Mouse (Mus musculus) adrenal gland, postnatal 36 days (tissue): ENCODE data around the gene Gm38431. TPM values are rescaled to one million over a fixed set of nuclear protein-coding genes. Genes with fewer than 3 reads are reported as not detected.
"Not testable (repeated sequence)": the region's sequence is repeated elsewhere in the genome, so short reads cannot be mapped to it uniquely, and the experiment has no call there.

Source experiments
- DNase-seq, 2 experiments: peaks; one replicate each; pipeline ENCODE4 v3.0.0; 2021; ENCODE audit warnings: mixed read lengths in 1 of 2
- total RNA-seq, 2 experiments: library from RNA; stranded (reverse); gene quantifications; 2 replicates each; pipeline ENCODE4 v1.2.3; 2021

Gm38431 gene
- total RNA-seq, 2 experiments from 2014 or later = 0.60 to 0.82 TPM

GRCm38 (mm10) chr9:21105760-21106564, 14.2 kb upstream of the Gm38431 start:
- DNase-seq = no peak

- DNase-seq = no peak
Observed at GRCm38 (mm10) chr9:21104814-21105213, 13.0 kb upstream of the Gm38431 start.

GRCm38 (mm10) chr9:21102076-21102475, 10.3 kb upstream of the Gm38431 start:
- DNase-seq = peak in 1 of 2 experiments; percentile 56

GRCm38 (mm10) chr9:21100447-21101161, 8.8 kb upstream of the Gm38431 start:
- DNase-seq = no peak

- peak; percentile 42 to 54 for DNase-seq
Observed at GRCm38 (mm10) chr9:21097793-21098192, 6.0 kb upstream of the Gm38431 start.

GRCm38 (mm10) chr9:21095958-21096357, 4.2 kb upstream of the Gm38431 start:
- DNase-seq = no peak

GRCm38 (mm10) chr9:21093423-21093822, 1.6 kb upstream of the Gm38431 start:
- no peak for DNase-seq

- no peak for DNase-seq
Observed at GRCm38 (mm10) chr9:21090972-21091706, 658 bp downstream of the Gm38431 start.

- no peak for DNase-seq
Observed at GRCm38 (mm10) chr9:21090537-21090936, 1.3 kb downstream of the Gm38431 start.

- no peak for DNase-seq
Observed at GRCm38 (mm10) chr9:21083324-21083723, 8.5 kb downstream of the Gm38431 start.

- DNase-seq = no peak
Observed at GRCm38 (mm10) chr9:21081127-21081526, 10.7 kb downstream of the Gm38431 start.

GRCm38 (mm10) chr9:21075625-21076024, 16.2 kb downstream of the Gm38431 start:
- DNase-seq = no peak

- DNase-seq = no peak
Observed at GRCm38 (mm10) chr9:21074173-21074572, 17.6 kb downstream of the Gm38431 start.

GRCm38 (mm10) chr9:21073044-21073840, 18.6 kb downstream of the Gm38431 start, which contains the start of the genes Gm49373 and Fdx1l:
Gene Gm49373, minus strand, starts transcription at chr9:21073096.
Gene Fdx1l, minus strand, starts transcription at chr9:21073614.
- peak; percentile 93 to 94 for DNase-seq

GRCm38 (mm10) chr9:21072641-21073040, 19.2 kb downstream of the Gm38431 start:
- DNase-seq = no peak

GRCm38 (mm10) chr9:21067006-21067684, 24.7 kb downstream of the Gm38431 start, which contains the start of gene Zglp1:
Gene Zglp1, minus strand, starts transcription at chr9:21067093.
- no peak for DNase-seq

- DNase-seq = no peak
Observed at GRCm38 (mm10) chr9:21062928-21063327, 28.9 kb downstream of the Gm38431 start.

GRCm38 (mm10) chr9:21051578-21051977, 40.2 kb downstream of the Gm38431 start:
- DNase-seq = no peak

GRCm38 (mm10) chr9:21045235-21045634, 46.6 kb downstream of the Gm38431 start:
- DNase-seq = no peak

GRCm38 (mm10) chr9:21044785-21045184, 47.0 kb downstream of the Gm38431 start:
- DNase-seq = not testable (repeated sequence)

GRCm38 (mm10) chr9:21043563-21043962, 48.2 kb downstream of the Gm38431 start:
- no peak for DNase-seq
